ENCODE assay signal across 8 mouse cellular contexts in genomic region chr4:137164933-137165332, GRCm38 (mm10).
DNase-seq lines count a peak whose midpoint lies in the region; ATAC-seq and TF ChIP-seq lines count a peak whose summit lies in the region.

No protein-coding gene starts in this region.

- H3K4me2 ChIP-seq in neural tube, embryonic 11.5 days (ENCODE audit: low read depth) = peak overlapping the region; percentile 28
- H3K4me2 ChIP-seq in hindbrain, embryonic 13.5 days = peak overlapping the region; percentile 40
- peak overlapping the region; percentile 41 for H3K4me2 ChIP-seq in limb, embryonic 15.5 days

- no peak for DNase-seq in neural tube, embryonic 11.5 days (ENCODE audit: low spot score)
- DNase-seq in neural tube, embryonic 10.5 days (ENCODE audit: extremely low spot score, low spot score) = no peak
- DNase-seq in frontal cortex, postnatal 25 days (ENCODE audit: low spot score in 2 of 2) = no peak
- DNase-seq in spleen, postnatal 10 days (ENCODE audit: low spot score in 2 of 2) = no peak
- DNase-seq in thymus, adult 18-20 months = no peak

- TF ChIP-seq POLR2A in small intestine, adult 2 months (IDR thresholded peaks at IDR 0.05; ENCODE audit: low read depth, low read length) = no peak

- no peaks in the 10 kb centered on the region for H3K9me3 ChIP-seq in neural tube, embryonic 11.5 days (ENCODE audit: control insufficient read depth, low read length)
- H3K9me3 ChIP-seq in hindbrain, embryonic 13.5 days = no peaks in the 10 kb centered on the region
- H3K9me3 ChIP-seq in limb, embryonic 15.5 days = no peaks in the 10 kb centered on the region

- no peak for ATAC-seq in neural tube, embryonic 11.5 days (ENCODE audit: insufficient read depth, low FRiP score, low TSS enrichment)
- no peak for ATAC-seq in hindbrain, embryonic 13.5 days (ENCODE audit: low FRiP score)
- peak; percentile 64; the same call in 1 of the 2 replicates for ATAC-seq in limb, embryonic 15.5 days (ENCODE audit: insufficient number of reproducible peaks, low FRiP score, low TSS enrichment, low read depth)

- peak overlapping the region; percentile 18; the same call in 1 of the 2 replicates for H3K9ac ChIP-seq in neural tube, embryonic 11.5 days (ENCODE audit: low read length)
- peak overlapping the region; percentile 49 for H3K9ac ChIP-seq in hindbrain, embryonic 13.5 days
- no peak overlapping the region for H3K9ac ChIP-seq in limb, embryonic 15.5 days

- no peaks in the 10 kb centered on the region for H3K4me1 ChIP-seq in neural tube, embryonic 11.5 days (ENCODE audit: control insufficient read depth, insufficient read depth, low read length)
- peaks cover 5% of the 10 kb centered on the region; the same call in 1 of the 2 replicates for H3K4me1 ChIP-seq in hindbrain, embryonic 13.5 days (replicated peaks)
- H3K4me1 ChIP-seq in limb, embryonic 15.5 days = peaks cover 38% of the 10 kb centered on the region
- H3K4me1 ChIP-seq in small intestine, adult 2 months (ENCODE audit: control insufficient read depth, insufficient read depth, insufficient read length, low read length) = 0 out of 2 replicates have a peak, but pooled peaks cover 2% of the 10 kb centered on the region

- TF ChIP-seq CTCF in small intestine, adult 2 months (IDR thresholded peaks at IDR 0.05; ENCODE audit: extremely low read depth, insufficient read length, insufficient replicate concordance, low read depth, low read length) = no peak

- H3K4me3 ChIP-seq in neural tube, embryonic 11.5 days (ENCODE audit: low read depth, low read length) = 0 out of 2 replicates have a peak overlapping the region, but pooled peaks have one; percentile 1
- peak overlapping the region; percentile 20; the same call in 1 of the 2 replicates for H3K4me3 ChIP-seq in hindbrain, embryonic 13.5 days
- H3K4me3 ChIP-seq in limb, embryonic 15.5 days = peak overlapping the region; percentile 17
- H3K4me3 ChIP-seq in small intestine, adult 2 months (ENCODE audit: low read depth, low read length) = peak overlapping the region; percentile 52

- H3K36me3 ChIP-seq in neural tube, embryonic 11.5 days (ENCODE audit: control insufficient read depth, insufficient read depth, low read length) = no peaks in the 10 kb centered on the region
- H3K36me3 ChIP-seq in hindbrain, embryonic 13.5 days = no peaks in the 10 kb centered on the region
- no peaks in the 10 kb centered on the region for H3K36me3 ChIP-seq in limb, embryonic 15.5 days
- no peaks in the 10 kb centered on the region for H3K36me3 ChIP-seq in small intestine, adult 2 months (ENCODE audit: control insufficient read depth, insufficient read depth, low read length)

- H3K27me3 ChIP-seq in neural tube, embryonic 11.5 days (ENCODE audit: control insufficient read depth, insufficient read depth, low read length) = no peaks in the 10 kb centered on the region
- peaks cover 31% of the 10 kb centered on the region for H3K27me3 ChIP-seq in hindbrain, embryonic 13.5 days
- H3K27me3 ChIP-seq in limb, embryonic 15.5 days = peaks cover 25% of the 10 kb centered on the region
- H3K27me3 ChIP-seq in small intestine, adult 2 months (ENCODE audit: control insufficient read depth, insufficient read depth, low read length) = no peaks in the 10 kb centered on the region

- 35% methylated on average over 9 of the region's 9 CpGs for WGBS in neural tube, embryonic 11.5 days
- 42% methylated on average over 9 of the region's 9 CpGs for WGBS in hindbrain, embryonic 13.5 days
- WGBS in limb, embryonic 15.5 days = 25% methylated on average over 9 of the region's 9 CpGs
- WGBS in small intestine, adult 2 months = 9% methylated on average over 9 of the region's 9 CpGs

- no peak overlapping the region for H3K27ac ChIP-seq in neural tube, embryonic 11.5 days (ENCODE audit: low read depth, low read length)
- H3K27ac ChIP-seq in hindbrain, embryonic 13.5 days = no peak overlapping the region
- no peak overlapping the region; the same call in 1 of the 2 replicates for H3K27ac ChIP-seq in limb, embryonic 15.5 days
- no peak overlapping the region for H3K27ac ChIP-seq in small intestine, adult 2 months (ENCODE audit: insufficient read depth, low read depth, low read length)

Comparison
In these comparisons a context has a peak if more than half of its experiments do, and no peak if none do; other contexts are left out.
1. H3K4me3 ChIP-seq: peak in every context shown above with its lines; median percentile 52 in small intestine, adult 2 months; 20 in hindbrain, embryonic 13.5 days; 17 in limb, embryonic 15.5 days; 1 in neural tube, embryonic 11.5 days.